Mouse (Mus musculus) common myeloid progenitor, adult 5-6 weeks (primary cell): Measurements from ENCODE around the gene Olfr550. TPM values are rescaled to one million over a fixed set of nuclear protein-coding genes. Genes with fewer than 3 reads are reported as not detected.
"Not testable (repeated sequence)": the region's sequence is repeated elsewhere in the genome, so short reads cannot be mapped to it uniquely, and the experiment has no call there.

Experiments
- ATAC-seq: replicated peaks from 2 replicates; pipeline ENCODE4 v1.8.0; 2016; ENCODE audit warnings: low read depth, mild to moderate bottlenecking, moderate TSS enrichment, inconsistent platforms; ENCODE audit not compliant: poor library complexity, severe bottlenecking
- total RNA-seq: library from RNA; stranded (forward); fragments of 200-1000, 187-1606 nt; gene quantifications from 2 replicates; pipeline ENCODE4 v1.2.3, GENCODE M21; 2017

Gene Olfr550
- total RNA-seq: 0.23 TPM in 1 of 2 replicates, not detected in the other

- no peak for ATAC-seq
These were observed at the start of gene Olfr550 for GRCm38 (mm10) chr7:102571142-102571541. Olfr550 (plus strand) TSS chr7:102571442.

GRCm38 (mm10) chr7:102529052-102529451 lies 42.2 kb upstream of the Olfr550 start:
- no peak for ATAC-seq

GRCm38 (mm10) chr7:102534449-102534848 lies 36.8 kb upstream of the Olfr550 start, which contains the start of gene Olfr547:
Olfr547 (plus strand) TSS chr7:102534749.
- no peak for ATAC-seq

GRCm38 (mm10) chr7:102540596-102540995 lies 30.6 kb upstream of the Olfr550 start, which contains the start of gene Olfr548-ps1:
Olfr548-ps1 (plus strand) TSS chr7:102540896.
- ATAC-seq: no peak

- ATAC-seq: peak; percentile 82
These were observed 30.0 kb upstream of the Olfr550 start for GRCm38 (mm10) chr7:102541251-102541650.

- ATAC-seq: no peak
These were observed 21.7 kb upstream of the Olfr550 start, which contains the start of gene Olfr549 for GRCm38 (mm10) chr7:102549570-102549969. Olfr549 (plus strand) TSS chr7:102549870.

- ATAC-seq: 0 out of 2 replicates have a peak, but pooled peaks have one; percentile 22
These were observed 18.0 kb upstream of the Olfr550 start for GRCm38 (mm10) chr7:102553279-102553678.

GRCm38 (mm10) chr7:102564999-102565997 lies 5.9 kb upstream of the Olfr550 start, which contains the start of gene Trim21:
Trim21 (minus strand) TSS chr7:102565486.
- peak; percentile 99 for ATAC-seq

- ATAC-seq: peak; percentile 31; the same call in 1 of the 2 replicates
These were observed 5.0 kb upstream of the Olfr550 start for GRCm38 (mm10) chr7:102566219-102566618.

GRCm38 (mm10) chr7:102573174-102573830 lies 2.1 kb downstream of the Olfr550 start:
- no peak for ATAC-seq

- ATAC-seq: peak; percentile 64
These were observed 4.8 kb downstream of the Olfr550 start for GRCm38 (mm10) chr7:102575998-102576397.

- no peak for ATAC-seq
These were observed 20.5 kb downstream of the Olfr550 start, which contains the start of gene Olfr551 for GRCm38 (mm10) chr7:102591786-102592185. Olfr551 (minus strand) TSS chr7:102591886.

GRCm38 (mm10) chr7:102597378-102598031 lies 26.3 kb downstream of the Olfr550 start, which contains the start of gene Olfr552:
Olfr552 (plus strand) TSS chr7:102597770.
- ATAC-seq: peak; percentile 95

GRCm38 (mm10) chr7:102618118-102618517 lies 46.9 kb downstream of the Olfr550 start, which contains the start of gene Olfr553:
Olfr553 (minus strand) TSS chr7:102618218.
- ATAC-seq: no peak

- peak; percentile 69 for ATAC-seq
These were observed 48.4 kb downstream of the Olfr550 start for GRCm38 (mm10) chr7:102619608-102620007.

- ATAC-seq: not testable (repeated sequence)
These were observed 49.1 kb downstream of the Olfr550 start for GRCm38 (mm10) chr7:102620368-102620767.
